Mouse (Mus musculus) forebrain, embryonic 12.5 days (tissue): Measurements from ENCODE around the gene Kcnip1. TPM values are rescaled to one million over a fixed set of nuclear protein-coding genes. Genes with fewer than 3 reads are reported as not detected.

ENCODE experiments used
- ATAC-seq: fragments of 200-750 bp; cut with Nextera tagmentation; 2 replicates; pipeline ENCODE4 v1.8.0; 2017; ENCODE audit warnings: moderate TSS enrichment; ENCODE audit not compliant: low FRiP score
- H3K27ac ChIP-seq: fragments of 300-500 bp; sonication (generic); 2 replicates; pipeline ENCODE4 v1.5.1; 2016; ENCODE audit warnings: mild to moderate bottlenecking
- H3K27me3 ChIP-seq: fragments of 300-500 bp; sonication (generic); 2 replicates; pipeline ENCODE4 v1.6.1; 2016; ENCODE audit warnings: mild to moderate bottlenecking
- H3K36me3 ChIP-seq: fragments of 300-500 bp; sonication (generic); replicated peaks from 2 replicates; pipeline ENCODE4 v1.6.1; 2016; ENCODE audit warnings: mild to moderate bottlenecking
- H3K4me1 ChIP-seq: fragments of 300-500 bp; sonication (generic); 2 replicates; pipeline ENCODE4 v1.6.1; 2016
- H3K4me2 ChIP-seq: fragments of 300-500 bp; sonication (generic); 2 replicates; pipeline ENCODE4 v1.6.1; 2016; ENCODE audit warnings: mild to moderate bottlenecking, moderate library complexity
- H3K4me3 ChIP-seq: fragments of 300-500 bp; sonication (generic); replicated peaks from 2 replicates; pipeline ENCODE4 v1.5.1; 2016; ENCODE audit warnings: mild to moderate bottlenecking
- H3K9ac ChIP-seq: fragments of 300-500 bp; sonication (generic); 2 replicates; pipeline ENCODE4 v1.6.1; 2016; ENCODE audit warnings: mild to moderate bottlenecking
- H3K9me3 ChIP-seq: fragments of 300-500 bp; sonication (generic); 2 replicates; pipeline ENCODE4 v1.6.1; 2016
- WGBS: fragments of 180-500 bp; shearing (Covaris S2); methylation state at CpG from one replicate; pipeline ENCODE4 v1.1.7; 2016; 5-methylcytosine and 5-hydroxymethylcytosine counted together
- polyA plus RNA-seq: library from polyadenylated mRNA; unstranded; fragments of >200 nt; fragmentation: Nextera tagmentation; extraction: Ambion mirVana; gene quantifications from 2 replicates; pipeline ENCODE4 v1.2.1, GENCODE M21; 2016

Gene Kcnip1
- polyA plus RNA-seq, 1 experiment from 2014 or later = 16.3 TPM

DNA sequence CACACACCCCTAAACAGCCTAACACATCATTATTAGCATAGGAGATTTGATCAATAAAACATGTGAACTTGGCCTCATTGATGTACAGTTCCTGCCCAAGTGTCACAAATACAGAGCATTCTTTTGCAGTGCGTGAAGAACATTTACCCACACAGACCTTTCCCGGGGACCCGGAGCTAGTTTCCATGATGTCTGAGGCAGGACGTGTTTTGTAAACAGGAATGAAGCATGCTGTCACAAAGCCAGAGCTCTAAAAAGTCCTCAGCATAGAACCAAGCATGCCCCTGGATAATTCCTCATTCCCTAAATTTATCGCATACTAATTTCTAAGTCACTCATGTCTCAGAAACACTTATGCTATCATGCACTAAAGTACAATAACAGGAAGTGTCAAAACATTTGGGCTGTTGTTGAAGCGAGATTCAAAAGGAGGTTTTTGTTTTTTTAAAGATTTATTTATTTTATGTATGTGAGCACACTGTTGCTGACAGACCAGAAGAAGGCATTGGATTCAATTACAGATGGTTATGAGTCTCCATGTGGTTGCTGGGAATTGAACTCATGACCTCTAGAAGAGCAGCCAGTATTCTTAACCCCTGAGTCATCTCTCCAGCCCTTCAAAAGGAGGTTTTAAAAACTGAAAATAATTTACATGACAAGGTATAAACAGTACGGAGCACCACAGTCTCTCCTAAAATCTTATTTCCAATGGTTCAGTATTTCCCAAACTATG lies 336.9 kb downstream of the Kcnip1 start:
- no peaks in the 10 kb centered on the region for H3K27me3 ChIP-seq
- no peak for ATAC-seq
- H3K9ac ChIP-seq = no peak overlapping the region
- no peaks in the 10 kb centered on the region for H3K36me3 ChIP-seq
- WGBS = 83% methylated on average over 7 of the region's 7 CpGs
- no peak overlapping the region for H3K4me3 ChIP-seq
- H3K9me3 ChIP-seq = no peaks in the 10 kb centered on the region
- H3K4me1 ChIP-seq = no peaks in the 10 kb centered on the region
- H3K27ac ChIP-seq = no peak overlapping the region
- H3K4me2 ChIP-seq = no peak overlapping the region

DNA sequence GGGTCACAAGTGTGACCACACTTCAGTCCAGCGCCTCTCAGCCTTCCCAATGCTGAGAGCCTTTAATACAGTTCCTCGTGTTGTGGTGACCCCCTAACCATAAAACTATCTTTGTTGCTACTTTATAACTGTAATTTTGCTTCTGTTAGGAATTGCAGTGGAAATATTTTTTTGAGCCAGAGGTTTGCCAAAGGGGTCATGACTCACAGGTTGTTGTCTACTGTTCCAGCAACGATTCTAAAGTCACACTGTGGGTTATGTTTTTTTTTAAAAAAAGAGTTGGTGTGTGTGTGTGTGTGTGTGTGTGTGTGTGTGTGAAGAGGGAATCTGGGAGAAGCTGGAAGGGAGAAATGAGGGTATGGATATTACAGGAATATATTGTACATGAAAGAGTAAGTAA lies 337.7 kb downstream of the Kcnip1 start:
- WGBS = 78% methylated on average over 3 of the region's 3 CpGs

DNA sequence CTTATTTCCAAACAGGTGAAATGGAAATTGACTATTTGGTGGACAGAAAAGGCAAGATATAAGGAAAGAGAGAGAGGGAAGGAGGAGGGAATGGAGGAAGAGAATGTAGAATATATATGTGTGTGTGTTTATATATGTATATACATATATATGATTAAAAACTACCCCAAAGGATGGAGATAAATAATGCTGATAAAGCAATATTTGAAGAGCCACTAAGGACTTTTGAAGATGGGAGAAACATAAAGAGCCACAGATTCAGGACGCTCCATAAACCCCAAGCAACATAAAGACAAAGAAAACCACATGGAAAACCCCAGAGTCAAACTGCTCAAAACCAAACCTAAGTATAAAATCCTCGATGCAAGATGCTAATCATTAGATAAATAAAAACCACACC lies 338.5 kb downstream of the Kcnip1 start:
- no peak for ATAC-seq
- H3K4me3 ChIP-seq = no peak overlapping the region
- H3K36me3 ChIP-seq = no peaks in the 10 kb centered on the region
- no peaks in the 10 kb centered on the region for H3K27me3 ChIP-seq
- H3K4me2 ChIP-seq = no peak overlapping the region
- H3K9me3 ChIP-seq = no peaks in the 10 kb centered on the region
- no peaks in the 10 kb centered on the region for H3K4me1 ChIP-seq
- no peak overlapping the region for H3K27ac ChIP-seq
- 83% methylated on average over 2 of the region's 2 CpGs for whole genome bisulfite sequencing
- H3K9ac ChIP-seq = no peak overlapping the region

More for the DNA sequence above, 337.7 kb downstream of the Kcnip1 start:
- no peak overlapping the region for H3K4me2 ChIP-seq
- no peaks in the 10 kb centered on the region for H3K27me3 ChIP-seq
- H3K9me3 ChIP-seq = no peaks in the 10 kb centered on the region
- ATAC-seq = no peak
- H3K27ac ChIP-seq = no peak overlapping the region
- H3K36me3 ChIP-seq = no peaks in the 10 kb centered on the region
- H3K4me1 ChIP-seq = no peaks in the 10 kb centered on the region
- no peak overlapping the region for H3K4me3 ChIP-seq
- no peak overlapping the region for H3K9ac ChIP-seq

DNA sequence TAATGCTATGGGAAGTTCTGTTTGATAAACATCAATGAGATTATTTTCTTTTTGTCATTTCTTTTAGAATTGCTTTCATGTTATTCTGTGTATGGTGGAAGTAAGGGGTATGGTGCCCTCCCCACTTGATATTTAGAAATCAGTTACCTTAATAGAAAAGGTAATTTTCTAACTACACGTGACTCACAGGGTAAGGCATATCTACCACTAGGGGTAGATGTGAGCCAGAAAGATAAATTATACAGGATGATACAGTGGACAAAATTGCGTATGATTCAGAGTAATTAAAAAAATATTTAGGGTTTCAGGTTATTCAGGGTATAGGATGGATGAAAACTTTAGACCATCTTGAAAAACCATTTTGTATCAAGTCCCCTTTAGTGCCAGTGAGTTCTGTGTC lies 343.6 kb downstream of the Kcnip1 start:
- Histone ChIP-seq H3K27me3 (no peaks in the 10 kb centered on the region), H3K4me1 (no peaks in the 10 kb centered on the region), H3K36me3 (no peaks in the 10 kb centered on the region), H3K4me2 (no peak overlapping the region), H3K9ac (no peak overlapping the region), H3K27ac (no peak overlapping the region), H3K4me3 (no peak overlapping the region), H3K9me3 (no peaks in the 10 kb centered on the region)
- ATAC-seq = no peak
- WGBS = 69% methylated on average over 2 of the region's 2 CpGs

DNA sequence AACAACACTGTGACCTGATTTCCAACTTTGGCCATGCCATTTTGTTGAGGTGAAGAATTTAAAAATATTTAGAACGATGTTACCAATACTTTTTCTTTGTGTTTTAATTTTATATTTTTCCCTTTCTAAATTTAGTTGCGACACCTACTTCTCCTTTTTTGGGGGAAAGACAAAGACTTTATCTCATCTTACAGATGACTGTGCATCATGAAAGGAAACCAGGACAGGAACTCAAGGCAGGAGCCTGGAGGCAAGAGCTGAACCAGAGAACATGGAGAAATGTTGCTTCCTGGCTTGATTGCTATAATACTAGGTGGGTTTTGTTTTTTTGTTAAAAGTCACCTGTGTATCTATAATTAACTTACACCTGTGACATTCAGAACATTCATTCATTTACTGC lies 355.8 kb downstream of the Kcnip1 start:
- Histone ChIP-seq H3K9ac (no peak overlapping the region), H3K27ac (no peak overlapping the region), H3K4me3 (no peak overlapping the region), H3K9me3 (no peaks in the 10 kb centered on the region), H3K4me2 (no peak overlapping the region), H3K4me1 (no peaks in the 10 kb centered on the region), H3K27me3 (no peaks in the 10 kb centered on the region), H3K36me3 (no peaks in the 10 kb centered on the region)
- WGBS = 94% methylated on average over 2 of the region's 2 CpGs
- no peak for ATAC-seq

DNA sequence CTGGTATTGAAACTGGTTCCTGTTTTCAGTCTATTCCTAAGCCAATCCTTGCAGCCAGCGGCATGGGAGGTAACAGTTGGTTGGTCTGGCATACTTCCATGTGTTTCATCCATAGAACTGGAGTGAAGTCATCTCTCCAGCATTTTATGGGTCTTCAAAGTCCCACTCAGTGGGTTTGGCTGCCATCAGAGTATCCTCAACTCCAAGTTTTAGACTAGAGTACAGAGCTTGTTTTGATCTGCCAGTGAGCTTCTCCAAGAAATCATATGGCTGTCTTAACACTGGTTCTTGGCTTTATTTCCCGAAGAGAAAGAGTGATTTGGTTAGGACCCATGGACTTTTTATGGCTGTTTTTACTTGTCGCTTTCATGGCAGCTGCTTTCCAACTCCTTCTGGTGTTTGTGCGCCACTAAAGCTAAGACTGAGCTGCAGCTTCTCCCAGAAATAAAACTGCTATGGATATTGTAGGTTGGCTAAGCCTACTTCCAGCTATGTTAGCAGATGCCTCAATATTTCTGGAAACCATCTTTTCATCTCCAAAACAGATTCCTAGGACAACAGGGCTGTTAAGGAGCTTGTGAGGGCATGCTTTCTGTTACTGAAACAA lies 365.7 kb downstream of the Kcnip1 start:
- Histone ChIP-seq H3K27ac (no peak overlapping the region), H3K4me1 (no peaks in the 10 kb centered on the region), H3K9ac (no peak overlapping the region), H3K4me3 (no peak overlapping the region), H3K4me2 (no peak overlapping the region), H3K36me3 (no peaks in the 10 kb centered on the region), H3K27me3 (no peaks in the 10 kb centered on the region), H3K9me3 (no peaks in the 10 kb centered on the region)
- no peak for ATAC-seq
- 89% methylated on average over 4 of the region's 4 CpGs for WGBS

DNA sequence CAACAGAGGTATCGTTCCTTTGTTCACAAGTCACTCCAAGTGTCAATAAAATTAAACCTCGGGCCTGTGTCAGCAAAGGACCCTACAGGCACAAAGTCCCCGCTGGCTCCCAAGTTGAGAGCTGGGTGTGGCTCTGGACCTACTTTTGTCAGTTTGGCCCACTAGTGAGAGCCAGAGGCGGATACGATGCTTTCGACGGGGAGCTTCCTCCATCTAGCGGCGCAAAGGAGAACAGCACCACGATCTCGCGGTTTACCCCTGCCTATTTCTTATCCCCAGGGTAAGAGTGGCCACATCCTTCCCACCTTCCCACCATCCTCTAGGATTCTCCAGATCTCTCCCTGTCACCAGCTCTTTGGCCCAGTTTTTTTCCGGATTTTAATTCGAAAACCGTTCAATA lies 378.7 kb downstream of the Kcnip1 start:
- 8% methylated on average over 15 of the region's 15 CpGs for WGBS
- Histone ChIP-seq H3K4me1 (no peaks in the 10 kb centered on the region), H3K27ac (no peak overlapping the region), H3K4me2 (no peak overlapping the region), H3K9me3 (no peaks in the 10 kb centered on the region), H3K27me3 (no peaks in the 10 kb centered on the region), H3K9ac (no peak overlapping the region), H3K4me3 (no peak overlapping the region), H3K36me3 (no peaks in the 10 kb centered on the region)
- peak; percentile 82; the same call in 1 of the 2 replicates for ATAC-seq

DNA sequence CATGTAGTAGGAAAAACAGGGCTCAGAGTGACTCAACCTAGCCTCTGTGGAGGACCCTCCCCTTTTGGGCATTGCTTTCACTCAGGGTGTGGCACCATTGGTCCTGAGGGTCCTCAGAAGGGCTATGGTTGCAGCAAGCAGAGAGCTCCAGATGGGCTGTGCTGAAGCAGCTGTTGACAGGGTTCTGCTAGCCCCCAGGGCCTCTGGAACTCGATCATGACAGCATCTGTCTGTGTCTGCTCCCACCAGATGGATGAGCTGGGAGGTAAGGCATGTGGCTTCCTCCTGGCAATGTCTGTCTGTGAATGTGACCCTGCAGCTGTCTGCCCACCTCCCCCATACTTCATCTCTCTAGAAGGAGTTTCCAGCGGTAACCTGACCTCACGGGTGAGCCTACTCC lies 385.2 kb downstream of the Kcnip1 start:
- WGBS = 68% methylated on average over 3 of the region's 3 CpGs
- H3K36me3 ChIP-seq = no peaks in the 10 kb centered on the region
- no peaks in the 10 kb centered on the region for H3K9me3 ChIP-seq
- no peak overlapping the region for H3K9ac ChIP-seq
- H3K27me3 ChIP-seq = no peaks in the 10 kb centered on the region
- H3K4me3 ChIP-seq = no peak overlapping the region
- H3K27ac ChIP-seq = no peak overlapping the region
- no peaks in the 10 kb centered on the region for H3K4me1 ChIP-seq
- ATAC-seq = no peak
- H3K4me2 ChIP-seq = no peak overlapping the region

DNA sequence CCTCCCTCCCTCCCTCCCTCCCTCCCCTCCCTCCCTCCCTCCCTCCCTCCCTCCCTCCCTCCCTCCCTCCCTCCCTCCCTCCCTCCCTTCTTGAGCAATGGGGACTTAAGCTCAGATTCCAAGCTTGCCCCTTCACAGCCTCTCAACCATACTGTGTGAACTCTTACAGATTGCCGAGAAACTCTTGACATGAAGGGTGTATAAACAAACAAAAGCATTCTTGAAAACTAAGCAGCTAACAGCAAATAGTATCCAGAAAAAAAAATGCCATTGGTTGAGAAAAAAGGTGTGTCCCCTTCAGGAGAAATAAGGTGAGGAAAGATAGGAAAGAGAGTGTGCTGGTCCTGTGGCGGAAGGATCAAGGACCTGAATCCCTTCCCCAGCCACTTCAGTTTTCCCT lies 389.8 kb downstream of the Kcnip1 start:
- Histone ChIP-seq H3K27me3 (no peaks in the 10 kb centered on the region), H3K4me1 (no peaks in the 10 kb centered on the region), H3K9ac (no peak overlapping the region), H3K27ac (no peak overlapping the region), H3K9me3 (no peaks in the 10 kb centered on the region), H3K36me3 (no peaks in the 10 kb centered on the region), H3K4me2 (no peak overlapping the region), H3K4me3 (no peak overlapping the region)
- WGBS = 77% methylated on average over 2 of the region's 2 CpGs
- no peak for ATAC-seq

DNA sequence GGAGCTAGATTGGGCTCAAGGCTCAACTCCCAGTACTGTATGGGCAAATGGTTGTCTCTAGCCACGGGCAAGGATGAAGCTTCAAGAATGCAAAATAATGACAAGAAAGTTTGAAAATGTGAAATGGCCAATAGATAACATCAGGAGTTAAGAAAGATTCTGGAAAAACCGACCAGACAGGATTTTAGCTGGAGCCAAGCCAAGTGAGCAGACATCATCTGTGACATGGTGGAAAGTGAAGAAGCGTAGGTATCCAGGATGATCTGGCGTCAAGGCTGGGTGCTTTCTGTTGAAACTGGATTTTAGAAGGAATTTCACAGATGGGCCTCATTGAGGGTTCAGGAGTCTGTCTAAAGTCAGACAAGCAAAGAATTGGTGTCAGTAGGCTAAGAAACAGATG lies 394.0 kb downstream of the Kcnip1 start, which contains the start of gene D130052B06Rik:
Gene D130052B06Rik (plus strand): TSS at position 317 of the 400 bp plus-strand sequence.
- no peak for ATAC-seq
- H3K9me3 ChIP-seq = no peaks in the 10 kb centered on the region
- H3K9ac ChIP-seq = no peak within 1 kb of the TSS
- 83% methylated on average over 4 of the region's 4 CpGs for WGBS
- H3K27me3 ChIP-seq = no peaks in the 10 kb centered on the region
- no peak within 1 kb of the TSS for H3K4me2 ChIP-seq
- no peaks in the 10 kb centered on the region for H3K36me3 ChIP-seq
- no peak within 1 kb of the TSS for H3K4me3 ChIP-seq
- H3K4me1 ChIP-seq = 0 out of 2 replicates have a peak, but pooled peaks cover 4% of the 10 kb centered on the region
- H3K27ac ChIP-seq = no peak within 1 kb of the TSS

DNA sequence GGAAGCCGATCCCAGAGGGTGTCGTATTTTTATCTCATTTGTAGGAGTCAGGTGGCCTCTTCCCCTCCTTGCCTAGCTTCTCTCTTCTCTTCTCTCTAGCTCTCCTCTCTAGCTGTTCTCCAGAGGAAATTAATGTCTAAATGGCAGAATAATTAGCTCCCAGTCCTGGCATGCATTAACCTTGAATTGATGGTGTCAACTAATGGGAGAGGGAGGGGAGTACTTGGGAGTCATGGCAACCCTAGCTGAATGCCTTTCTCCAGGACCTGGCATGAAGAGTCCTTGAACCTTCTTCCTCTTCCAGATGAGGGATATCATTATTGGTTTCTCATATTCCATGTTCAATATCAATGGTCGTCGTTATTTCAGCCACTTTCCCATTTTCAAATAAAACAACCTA lies 396.3 kb downstream of the Kcnip1 start:
- no peak for ATAC-seq
- H3K9me3 ChIP-seq = no peaks in the 10 kb centered on the region
- H3K27ac ChIP-seq = no peak overlapping the region
- WGBS = 72% methylated on average over 4 of the region's 4 CpGs
- no peaks in the 10 kb centered on the region for H3K27me3 ChIP-seq
- H3K4me1 ChIP-seq = 0 out of 2 replicates have a peak, but pooled peaks cover 4% of the 10 kb centered on the region
- no peak overlapping the region for H3K4me2 ChIP-seq
- H3K4me3 ChIP-seq = no peak overlapping the region
- no peak overlapping the region for H3K9ac ChIP-seq
- H3K36me3 ChIP-seq = no peaks in the 10 kb centered on the region

DNA sequence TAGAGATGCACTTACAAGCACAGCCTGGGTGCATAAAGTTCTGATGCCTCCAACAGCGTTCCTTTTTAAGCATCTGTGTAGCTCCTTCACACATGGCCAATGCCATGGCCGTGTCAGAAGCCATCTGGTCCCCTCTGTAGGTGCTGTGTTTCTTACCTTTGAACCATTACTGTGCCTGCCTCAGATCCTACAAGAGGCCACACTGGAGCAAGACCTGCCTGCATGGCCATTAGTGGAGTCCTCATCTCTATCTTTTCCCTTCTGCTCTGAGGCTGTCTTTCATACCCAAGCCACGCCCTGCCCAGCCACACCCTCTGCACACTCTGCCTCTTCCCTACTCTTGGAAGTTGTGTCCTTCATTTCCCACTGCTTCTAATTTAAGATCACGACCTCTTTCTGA lies 400.1 kb downstream of the Kcnip1 start:
- Histone ChIP-seq H3K27me3 (no peaks in the 10 kb centered on the region), H3K4me1 (0 out of 2 replicates have a peak, but pooled peaks cover 4% of the 10 kb centered on the region), H3K27ac (no peak overlapping the region), H3K4me3 (no peak overlapping the region), H3K36me3 (no peaks in the 10 kb centered on the region), H3K4me2 (no peak overlapping the region), H3K9me3 (no peaks in the 10 kb centered on the region), H3K9ac (no peak overlapping the region)
- ATAC-seq = no peak
- WGBS = 81% methylated on average over 4 of the region's 4 CpGs

DNA sequence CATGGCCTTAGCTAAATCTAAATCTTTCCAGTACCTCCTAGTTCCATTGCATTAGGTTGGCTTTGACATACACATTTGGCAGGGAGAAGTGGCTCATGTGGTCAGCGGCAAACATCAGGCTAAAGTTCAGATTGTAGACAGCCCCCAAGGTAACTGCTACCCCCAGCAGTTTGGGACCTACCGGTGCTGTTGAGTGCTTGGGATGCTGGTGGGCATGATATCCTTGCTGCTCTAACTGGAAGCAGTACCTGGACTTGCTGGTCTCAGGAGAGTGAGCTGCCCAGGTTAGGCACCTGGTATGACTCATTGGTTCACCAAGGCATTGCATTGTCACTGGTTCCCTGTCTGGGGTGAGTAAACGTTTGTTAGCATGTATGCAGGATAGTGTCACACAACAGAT lies 402.2 kb downstream of the Kcnip1 start:
- Histone ChIP-seq H3K4me2 (no peak overlapping the region), H3K27me3 (no peaks in the 10 kb centered on the region), H3K4me1 (no peaks in the 10 kb centered on the region), H3K27ac (no peak overlapping the region), H3K4me3 (no peak overlapping the region), H3K9ac (no peak overlapping the region), H3K9me3 (no peaks in the 10 kb centered on the region), H3K36me3 (no peaks in the 10 kb centered on the region)
- WGBS = 89% methylated on average over 3 of the region's 3 CpGs
- ATAC-seq = no peak
